Mouse (Mus musculus) liver, postnatal 0 days (tissue): ENCODE results near the gene Rfwd3. TPM values are rescaled to one million over a fixed set of nuclear protein-coding genes. Genes with fewer than 3 reads are reported as not detected.
"Not testable (repeated sequence)": the region's sequence is repeated elsewhere in the genome, so short reads cannot be mapped to it uniquely, and the experiment has no call there.

ENCODE experiments used
- ATAC-seq: fragments of 200-750 bp; cut with Nextera tagmentation; 2 replicates; pipeline ENCODE4 v1.8.0; 2017; ENCODE audit warnings: mild to moderate bottlenecking, moderate library complexity
- DNase-seq: peaks from one replicate; pipeline ENCODE4 v3.0.0-alpha.2; 2016
- H3K27ac ChIP-seq: fragments of 300-500 bp; sonication (generic); 2 replicates; pipeline ENCODE4 v1.5.1; 2014; ENCODE audit warnings: antibody characterized with exemption, moderate library complexity, mild to moderate bottlenecking, low read depth
- H3K27me3 ChIP-seq: fragments of 300-500 bp; sonication (generic); 2 replicates; pipeline ENCODE4 v1.6.1; 2014; ENCODE audit warnings: low read length, control low read depth, mixed read lengths; ENCODE audit not compliant: insufficient read depth
- H3K36me3 ChIP-seq: fragments of 300-500 bp; sonication (generic); replicated peaks from 2 replicates; pipeline ENCODE4 v1.6.1; 2014; ENCODE audit warnings: mild to moderate bottlenecking, control low read depth, low read length, moderate library complexity, mixed read lengths; ENCODE audit not compliant: insufficient read depth
- H3K4me1 ChIP-seq: fragments of 300-500 bp; sonication (generic); 2 replicates; pipeline ENCODE4 v1.6.1; 2014; ENCODE audit warnings: antibody characterized with exemption, mild to moderate bottlenecking, control low read depth; ENCODE audit not compliant: insufficient read depth
- H3K4me2 ChIP-seq: fragments of 300-500 bp; sonication (generic); 2 replicates; pipeline ENCODE4 v1.6.1; 2014; ENCODE audit warnings: low read depth, mild to moderate bottlenecking, low read length, moderate library complexity, mixed read lengths
- H3K4me3 ChIP-seq: fragments of 300-500 bp; sonication (generic); 2 replicates; pipeline ENCODE4 v1.5.1; 2014; ENCODE audit warnings: low read depth, low read length
- H3K9ac ChIP-seq: fragments of 300-500 bp; sonication (generic); replicated peaks from 2 replicates; pipeline ENCODE4 v1.6.1; 2014; ENCODE audit warnings: mild to moderate bottlenecking, moderate library complexity
- H3K9me3 ChIP-seq: fragments of 300-500 bp; sonication (generic); 2 replicates; pipeline ENCODE4 v1.6.1; 2016; ENCODE audit warnings: mild to moderate bottlenecking, control low read depth, low read length, mixed read lengths
- CTCF ChIP-seq: sonication (generic); IDR thresholded peaks from 2 replicates; pipeline ENCODE4 v1.5.1; 2016; ENCODE audit warnings: antibody characterized with exemption, low read depth
- EP300 ChIP-seq: IDR thresholded peaks from 2 replicates; pipeline ENCODE4 v1.6.1; 2016; ENCODE audit warnings: antibody characterized with exemption, low read depth, mild to moderate bottlenecking
- WGBS: fragments of 180-500 bp; shearing (Covaris S2); extraction: QIAGEN DNeasy Blood & Tissue Kit; methylation state at CpG from one replicate; pipeline ENCODE4 v1.1.7; 2014; ENCODE audit not compliant: insufficient replicate concordance; 5-methylcytosine and 5-hydroxymethylcytosine counted together
- polyA plus RNA-seq: library from polyadenylated mRNA; unstranded; fragments of >200 nt; fragmentation: Nextera tagmentation; extraction: Ambion mirVana; gene quantifications from 2 replicates; pipeline ENCODE4 v1.2.1, GENCODE M21; 2015

The Rfwd3 gene
- polyA plus RNA-seq, 1 experiment from 2014 or later = 17.6 TPM

DNA sequence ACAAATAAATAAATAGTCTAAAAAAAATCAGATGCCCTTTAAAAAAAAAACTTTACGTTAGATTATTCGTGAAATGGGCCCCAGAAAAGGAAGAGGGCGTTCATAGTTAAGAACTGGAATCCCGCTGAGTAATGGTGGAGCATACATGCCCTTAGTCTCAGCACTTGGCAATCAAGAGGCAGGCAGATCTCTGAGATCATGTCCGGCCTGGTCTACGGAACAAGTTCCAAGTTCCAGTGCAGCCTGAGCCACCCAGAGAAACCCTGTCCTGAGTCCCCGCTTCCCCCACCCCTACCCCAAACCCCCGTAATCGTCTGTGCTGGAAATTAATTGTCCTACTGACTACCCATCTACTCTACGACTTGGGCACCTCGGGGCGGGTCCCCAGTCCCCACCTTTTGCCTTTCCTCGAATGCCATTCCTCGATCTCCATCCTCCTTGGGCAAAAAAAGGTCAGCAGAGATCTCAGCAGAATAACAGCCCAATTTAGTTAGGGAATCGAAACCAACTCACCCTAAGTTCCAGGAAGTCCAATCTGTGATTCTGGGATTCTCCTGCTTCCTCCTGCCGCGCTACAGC is 37.4 kb upstream of the Rfwd3 start:
- Histone ChIP-seq H3K27ac (peak overlapping the region; percentile 71), H3K27me3 (no peaks in the 10 kb centered on the region), H3K4me1 (0 out of 2 replicates have a peak, but pooled peaks cover 2% of the 10 kb centered on the region), H3K4me2 (peak overlapping the region; percentile 77), H3K9me3 (no peaks in the 10 kb centered on the region), H3K9ac (peak overlapping the region; percentile 45), H3K4me3 (peak overlapping the region; percentile 51), H3K36me3 (no peaks in the 10 kb centered on the region)
- TF ChIP-seq CTCF = no peak
- no peak for TF ChIP-seq EP300
- ATAC-seq (peak; percentile 38), DNase-seq (no peak)
- 15% methylated on average over 17 of the region's 17 CpGs for WGBS

DNA sequence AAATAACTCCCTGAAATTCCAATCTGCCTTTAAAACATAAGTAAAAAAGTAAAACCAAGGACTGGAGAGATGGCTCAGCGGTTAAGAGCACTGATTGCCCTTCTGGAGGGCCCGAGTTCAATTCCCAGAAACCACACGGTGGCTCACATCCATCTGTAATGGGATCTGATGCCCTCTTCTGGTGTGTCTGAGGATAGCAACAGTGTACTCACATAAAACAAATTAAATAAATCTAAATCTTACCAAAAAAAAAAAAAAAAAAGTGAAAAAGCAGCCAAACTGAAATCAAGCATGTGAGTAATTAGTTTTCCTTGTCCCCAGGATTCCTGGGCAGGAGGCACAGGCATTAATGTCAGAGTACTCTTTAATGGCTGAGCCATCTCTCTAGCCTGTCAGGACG is 36.7 kb upstream of the Rfwd3 start:
- Histone ChIP-seq H3K4me1 (0 out of 2 replicates have a peak, but pooled peaks cover 2% of the 10 kb centered on the region), H3K4me3 (peak overlapping the region; percentile 51), H3K4me2 (peak overlapping the region; percentile 77), H3K9ac (no peak overlapping the region), H3K36me3 (no peaks in the 10 kb centered on the region), H3K9me3 (no peaks in the 10 kb centered on the region), H3K27me3 (no peaks in the 10 kb centered on the region), H3K27ac (no peak overlapping the region)
- ATAC-seq (no peak), DNase-seq (no peak)
- WGBS = 67% methylated on average over 4 of the region's 4 CpGs
- TF ChIP-seq EP300 = no peak

DNA sequence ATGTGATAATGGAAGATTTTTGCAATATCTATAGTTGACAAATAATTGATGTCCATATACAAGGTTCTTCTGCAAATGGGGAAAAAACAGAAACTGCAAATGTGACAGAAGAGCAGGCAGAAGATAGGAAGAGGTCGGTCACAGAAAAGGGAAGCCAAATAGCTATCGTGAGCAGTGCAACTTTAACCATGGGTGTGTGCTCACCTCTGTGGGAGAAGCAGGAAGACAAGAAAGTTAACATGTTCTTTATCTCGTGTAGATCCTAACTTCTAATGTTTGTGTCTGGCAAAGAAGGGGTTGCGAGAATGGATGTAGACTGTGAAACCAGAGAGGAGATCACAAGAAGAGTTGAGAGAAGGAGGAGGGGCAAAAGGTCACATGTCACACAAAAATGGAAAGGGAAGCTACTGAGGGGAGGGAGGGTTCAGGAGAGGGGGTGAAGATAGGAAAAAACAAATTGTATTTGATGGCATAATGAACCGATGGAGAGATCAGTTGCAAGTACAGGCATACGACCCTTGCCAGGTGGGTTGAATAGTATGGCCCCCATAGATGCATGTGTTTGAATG is 25.3 kb upstream of the Rfwd3 start:
- no peak overlapping the region for H3K27ac ChIP-seq
- H3K4me1 ChIP-seq = no peaks in the 10 kb centered on the region
- DNase-seq (no peak), ATAC-seq (no peak)
- H3K4me2 ChIP-seq = no peak overlapping the region
- no peaks in the 10 kb centered on the region for H3K27me3 ChIP-seq
- no peaks in the 10 kb centered on the region for H3K9me3 ChIP-seq
- TF ChIP-seq EP300 (no peak), CTCF (no peak)
- no peak overlapping the region for H3K4me3 ChIP-seq
- no peaks in the 10 kb centered on the region for H3K36me3 ChIP-seq
- H3K9ac ChIP-seq = no peak overlapping the region
- 58% methylated on average over 6 of the region's 6 CpGs for WGBS

DNA sequence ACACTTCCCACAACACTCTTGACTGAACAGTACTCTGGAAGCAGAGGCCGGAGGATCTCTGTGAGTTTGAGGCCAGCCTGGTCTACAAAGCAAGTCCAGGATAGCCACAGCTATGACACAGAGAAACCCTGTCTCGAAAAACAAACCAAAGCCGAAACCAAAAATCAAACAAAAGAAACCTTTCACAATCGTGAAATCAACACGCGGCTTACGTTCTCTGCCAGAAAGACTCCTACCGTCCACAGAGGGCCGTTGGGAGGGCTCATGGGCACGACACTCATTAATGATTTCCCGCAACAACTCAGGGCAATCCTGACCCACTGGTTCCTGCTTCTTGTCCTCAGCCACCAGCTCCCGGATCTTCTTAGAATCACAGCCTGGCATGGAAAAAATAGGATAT is 14.7 kb upstream of the Rfwd3 start:
- Histone ChIP-seq H3K27me3 (no peaks in the 10 kb centered on the region), H3K27ac (no peak overlapping the region), H3K4me2 (no peak overlapping the region), H3K9ac (no peak overlapping the region), H3K4me3 (no peak overlapping the region), H3K4me1 (no peaks in the 10 kb centered on the region), H3K9me3 (no peaks in the 10 kb centered on the region), H3K36me3 (0 out of 2 replicates have a peak, but pooled peaks cover 2% of the 10 kb centered on the region)
- 76% methylated on average over 12 of the region's 12 CpGs for WGBS
- ATAC-seq (peak; percentile 62), DNase-seq (no peak)
- TF ChIP-seq CTCF = no peak
- TF ChIP-seq EP300 = no peak

DNA sequence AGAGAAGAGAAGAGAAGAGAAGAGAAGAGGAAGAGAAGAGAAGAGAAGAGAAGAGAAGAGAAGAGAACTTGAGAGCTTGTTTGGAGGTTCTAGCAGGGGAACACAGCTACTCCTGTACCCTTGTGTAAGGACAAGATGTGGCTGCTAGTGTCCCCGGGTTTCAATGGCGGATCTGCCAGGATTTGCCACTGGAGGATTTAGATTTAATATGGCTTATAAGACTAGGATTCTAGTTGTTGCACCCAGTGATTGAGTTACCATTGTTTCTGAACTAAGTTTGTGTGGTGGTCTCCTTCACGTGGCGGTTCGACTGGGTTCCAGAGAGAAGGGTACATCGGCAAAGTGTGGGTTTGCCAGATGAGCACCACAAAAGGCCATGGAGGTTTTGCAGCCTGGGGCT is 13.9 kb upstream of the Rfwd3 start:
- H3K36me3 ChIP-seq, ATAC-seq, H3K4me1 ChIP-seq, H3K27me3 ChIP-seq, DNase-seq, H3K27ac ChIP-seq, H3K4me2 ChIP-seq, H3K9me3 ChIP-seq, H3K4me3 ChIP-seq, H3K9ac ChIP-seq: not testable (repeated sequence)
- 89% methylated on average over 6 of the region's 6 CpGs for WGBS

DNA sequence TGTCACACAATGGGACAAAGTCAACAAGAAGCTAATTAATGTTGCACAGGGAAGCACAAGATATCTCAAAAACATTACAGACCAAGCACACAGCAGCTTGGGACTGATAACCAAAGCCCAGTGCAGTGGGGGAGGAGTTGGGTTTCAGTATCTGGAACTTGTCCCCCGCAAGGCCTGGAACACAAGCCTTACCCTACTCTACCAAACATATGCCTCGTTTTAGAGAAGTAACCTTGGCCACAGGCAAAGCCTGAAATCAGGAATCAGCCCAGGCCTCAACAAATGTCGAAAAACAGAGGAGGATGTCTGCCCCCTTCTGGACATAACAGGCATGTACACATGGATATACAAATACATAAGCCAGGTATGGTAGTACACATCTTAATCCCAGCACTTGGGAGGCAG is 12.7 kb upstream of the Rfwd3 start:
- no peaks in the 10 kb centered on the region for H3K27me3 ChIP-seq
- TF ChIP-seq EP300 (peak; percentile 90), CTCF (peak; percentile 67)
- H3K36me3 ChIP-seq = 0 out of 2 replicates have a peak, but pooled peaks cover 2% of the 10 kb centered on the region
- no peaks in the 10 kb centered on the region for H3K9me3 ChIP-seq
- DNase-seq (peak; percentile 21), ATAC-seq (peak; percentile 93)
- H3K9ac ChIP-seq = no peak overlapping the region
- no peak overlapping the region for H3K4me3 ChIP-seq
- WGBS = 32% methylated on average over 3 of the region's 3 CpGs
- no peaks in the 10 kb centered on the region for H3K4me1 ChIP-seq
- H3K4me2 ChIP-seq = no peak overlapping the region
- 0 out of 2 replicates have a peak overlapping the region, but pooled peaks have one; percentile 3 for H3K27ac ChIP-seq

DNA sequence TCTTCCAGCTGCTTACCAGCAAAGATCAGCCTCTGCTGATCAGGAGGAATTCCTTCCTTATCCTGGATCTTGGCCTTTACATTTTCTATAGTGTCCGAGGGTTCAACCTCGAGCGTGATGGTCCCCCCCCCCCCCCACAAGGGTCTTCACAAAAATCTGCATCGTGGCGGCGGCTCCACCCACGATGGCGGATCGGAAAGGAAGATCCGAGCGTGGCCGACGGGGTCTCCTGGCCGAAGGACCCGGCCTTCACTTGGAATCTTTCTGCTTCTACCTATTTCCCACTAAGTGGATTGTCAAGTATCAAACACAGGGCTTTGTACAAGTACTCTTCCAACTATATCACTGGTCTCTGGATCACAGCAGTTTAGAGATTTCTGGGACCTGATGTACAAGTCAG is 10.0 kb upstream of the Rfwd3 start:
- DNase-seq, H3K4me3 ChIP-seq, H3K4me2 ChIP-seq, H3K9ac ChIP-seq, H3K36me3 ChIP-seq, H3K4me1 ChIP-seq, ATAC-seq, H3K9me3 ChIP-seq, H3K27me3 ChIP-seq, H3K27ac ChIP-seq: not testable (repeated sequence)
- 89% methylated on average over 15 of the region's 15 CpGs for WGBS
